Mouse (Mus musculus) embryonic facial prominence, embryonic 11.5 days (tissue): ENCODE measurements at regions not wholly inside any gene's neighbourhood (a gene's known extent, or its start where the extent isn't known, plus 50 kb on each side); places are given as distances from the start of the nearest gene placed in this dataset.

Experiments
- ATAC-seq: fragments of 200-750 bp; cut with Nextera tagmentation; replicated peaks from 2 replicates; pipeline ENCODE4 v1.8.0; 2017; ENCODE audit warnings: low read depth; ENCODE audit not compliant: insufficient number of reproducible peaks, low FRiP score, low TSS enrichment
- DNase-seq: peaks from one replicate; pipeline ENCODE4 v3.0.0-alpha.2; 2015; ENCODE audit warnings: low spot score
- H3K27ac ChIP-seq: fragments of 300-500 bp; sonication (generic); replicated peaks from 2 replicates; pipeline ENCODE4 v1.5.1; 2014; ENCODE audit warnings: mild to moderate bottlenecking, low read depth, low read length, control low read depth
- H3K27me3 ChIP-seq: fragments of 300-500 bp; sonication (generic); 2 replicates; pipeline ENCODE4 v1.6.1; 2014; ENCODE audit warnings: mild to moderate bottlenecking, low read length, moderate library complexity, mixed read lengths; ENCODE audit not compliant: control insufficient read depth, insufficient read depth
- H3K36me3 ChIP-seq: fragments of 300-500 bp; sonication (generic); replicated peaks from 2 replicates; pipeline ENCODE4 v1.6.1; 2014; ENCODE audit warnings: low read depth, mild to moderate bottlenecking, low read length, moderate library complexity, mixed read lengths; ENCODE audit not compliant: control insufficient read depth, insufficient read depth
- H3K4me1 ChIP-seq: fragments of 300-500 bp; sonication (generic); 2 replicates; pipeline ENCODE4 v1.6.1; 2014; ENCODE audit warnings: low read length, mixed read lengths; ENCODE audit not compliant: control insufficient read depth, insufficient read depth
- H3K4me2 ChIP-seq: fragments of 300-500 bp; sonication (generic); 2 replicates; pipeline ENCODE4 v1.6.1; 2014; ENCODE audit warnings: low read depth, mild to moderate bottlenecking, control low read depth, low read length, moderate library complexity
- H3K4me3 ChIP-seq: fragments of 300-500 bp; sonication (generic); 2 replicates; pipeline ENCODE4 v1.5.1; 2014; ENCODE audit warnings: low read depth, low read length, control low read depth
- H3K9ac ChIP-seq: fragments of 300-500 bp; sonication (generic); replicated peaks from 2 replicates; pipeline ENCODE4 v1.6.1; 2014; ENCODE audit warnings: mild to moderate bottlenecking, control low read depth, low read length
- H3K9me3 ChIP-seq: fragments of 300-500 bp; sonication (generic); replicated peaks from 2 replicates; pipeline ENCODE4 v1.6.1; 2016; ENCODE audit warnings: mild to moderate bottlenecking, low read length, inconsistent platforms, mixed read lengths; ENCODE audit not compliant: control insufficient read depth
- WGBS: fragments of 180-500 bp; shearing (Covaris S2); extraction: QIAGEN DNeasy Blood & Tissue Kit; methylation state at CpG from one replicate; pipeline ENCODE4 v1.1.7; 2014; 5-methylcytosine and 5-hydroxymethylcytosine counted together

GRCm38 (mm10) chr3:35361086-35361485 lies 392.8 kb upstream of the Atp11b start:
- 90% methylated on average over 2 of the region's 2 CpGs for WGBS
- H3K36me3 ChIP-seq, result no peaks in the 10 kb centered on the region
- H3K27ac ChIP-seq, result no peak overlapping the region
- DNase-seq (no peak), ATAC-seq (no peak)
- H3K4me3 ChIP-seq, result no peak overlapping the region
- H3K9ac ChIP-seq, result no peak overlapping the region
- H3K4me2 ChIP-seq, result no peak overlapping the region
- H3K4me1 ChIP-seq, result no peaks in the 10 kb centered on the region
- H3K27me3 ChIP-seq, result no peaks in the 10 kb centered on the region
- no peaks in the 10 kb centered on the region for H3K9me3 ChIP-seq

GRCm38 (mm10) chr3:35365431-35365830 lies 388.5 kb upstream of the Atp11b start:
- no peaks in the 10 kb centered on the region for H3K36me3 ChIP-seq
- H3K9me3 ChIP-seq, result no peaks in the 10 kb centered on the region
- DNase-seq, result no peak
- no peak overlapping the region for H3K4me3 ChIP-seq
- H3K4me2 ChIP-seq, result no peak overlapping the region
- H3K9ac ChIP-seq, result no peak overlapping the region
- no peak overlapping the region for H3K27ac ChIP-seq
- H3K4me1 ChIP-seq, result no peaks in the 10 kb centered on the region
- H3K27me3 ChIP-seq, result no peaks in the 10 kb centered on the region
- no peak for ATAC-seq
- WGBS, result 95% methylated on average over 6 of the region's 6 CpGs

GRCm38 (mm10) chr3:35372276-35372675 lies 381.6 kb upstream of the Atp11b start:
- Histone ChIP-seq H3K36me3 (no peaks in the 10 kb centered on the region), H3K9ac (no peak overlapping the region), H3K4me2 (no peak overlapping the region), H3K27me3 (no peaks in the 10 kb centered on the region), H3K27ac (no peak overlapping the region), H3K4me3 (no peak overlapping the region), H3K4me1 (no peaks in the 10 kb centered on the region), H3K9me3 (no peaks in the 10 kb centered on the region)
- DNase-seq, result no peak
- 81% methylated on average over 1 of the region's 1 CpGs for WGBS
- ATAC-seq, result no peak

- H3K36me3 ChIP-seq, result no peaks in the 10 kb centered on the region
- H3K9ac ChIP-seq, result no peak overlapping the region
- no peak overlapping the region for H3K4me2 ChIP-seq
- 85% methylated on average over 5 of the region's 5 CpGs for WGBS
- DNase-seq (no peak), ATAC-seq (no peak)
- no peaks in the 10 kb centered on the region for H3K9me3 ChIP-seq
- no peak overlapping the region for H3K4me3 ChIP-seq
- H3K27me3 ChIP-seq, result no peaks in the 10 kb centered on the region
- H3K27ac ChIP-seq, result no peak overlapping the region
- no peaks in the 10 kb centered on the region for H3K4me1 ChIP-seq
Observed at GRCm38 (mm10) chr3:35387386-35387785, 366.5 kb upstream of the Atp11b start.

GRCm38 (mm10) chr3:35392657-35393056 lies 361.2 kb upstream of the Atp11b start:
- Histone ChIP-seq H3K4me1 (no peaks in the 10 kb centered on the region), H3K9ac (no peak overlapping the region), H3K36me3 (no peaks in the 10 kb centered on the region), H3K4me2 (no peak overlapping the region), H3K4me3 (no peak overlapping the region), H3K9me3 (no peaks in the 10 kb centered on the region), H3K27ac (no peak overlapping the region), H3K27me3 (no peaks in the 10 kb centered on the region)
- whole genome bisulfite sequencing, result 95% methylated on average over 2 of the region's 2 CpGs
- no peak for ATAC-seq
- no peak for DNase-seq

- no peaks in the 10 kb centered on the region for H3K27me3 ChIP-seq
- DNase-seq, result no peak
- 0 out of 2 replicates have a peak, but pooled peaks cover 2% of the 10 kb centered on the region for H3K4me1 ChIP-seq
- ATAC-seq, result no peak
- H3K27ac ChIP-seq, result no peak overlapping the region
- H3K9me3 ChIP-seq, result no peaks in the 10 kb centered on the region
- H3K4me3 ChIP-seq, result no peak overlapping the region
- H3K9ac ChIP-seq, result no peak overlapping the region
- H3K4me2 ChIP-seq, result no peak overlapping the region
- no peaks in the 10 kb centered on the region for H3K36me3 ChIP-seq
- 63% methylated on average over 6 of the region's 6 CpGs for WGBS
Observed at GRCm38 (mm10) chr3:35400213-35400612, 353.7 kb upstream of the Atp11b start.

GRCm38 (mm10) chr3:35402666-35403065 lies 351.2 kb upstream of the Atp11b start:
- Histone ChIP-seq H3K4me2 (no peak overlapping the region), H3K36me3 (no peaks in the 10 kb centered on the region), H3K9me3 (no peaks in the 10 kb centered on the region), H3K4me3 (no peak overlapping the region), H3K4me1 (0 out of 2 replicates have a peak, but pooled peaks cover 2% of the 10 kb centered on the region), H3K27me3 (no peaks in the 10 kb centered on the region), H3K9ac (no peak overlapping the region), H3K27ac (no peak overlapping the region)
- no peak for DNase-seq
- ATAC-seq, result no peak
- 87% methylated on average over 10 of the region's 10 CpGs for WGBS

- no peaks in the 10 kb centered on the region for H3K36me3 ChIP-seq
- ATAC-seq (no peak), DNase-seq (no peak)
- H3K27ac ChIP-seq, result no peak overlapping the region
- no peak overlapping the region for H3K9ac ChIP-seq
- 62% methylated on average over 5 of the region's 5 CpGs for WGBS
- H3K4me1 ChIP-seq, result 0 out of 2 replicates have a peak, but pooled peaks cover 2% of the 10 kb centered on the region
- H3K4me2 ChIP-seq, result no peak overlapping the region
- H3K4me3 ChIP-seq, result no peak overlapping the region
- H3K27me3 ChIP-seq, result no peaks in the 10 kb centered on the region
- H3K9me3 ChIP-seq, result no peaks in the 10 kb centered on the region
Observed at GRCm38 (mm10) chr3:35403952-35404351, 350.0 kb upstream of the Atp11b start.
